Mouse (Mus musculus): ENCODE data around the gene Tada2b.

Gene Tada2b

GRCm38 (mm10) chr5:36484171-36484990 is at the start of gene Tada2b, which contains the start of gene Ccdc96:
Gene Tada2b, minus strand, starts transcription at chr5:36484285.
Gene Ccdc96, plus strand, starts transcription at chr5:36484588.
- DNase-seq (ENCODE audit: low read depth) = peak; percentile 98

DNA sequence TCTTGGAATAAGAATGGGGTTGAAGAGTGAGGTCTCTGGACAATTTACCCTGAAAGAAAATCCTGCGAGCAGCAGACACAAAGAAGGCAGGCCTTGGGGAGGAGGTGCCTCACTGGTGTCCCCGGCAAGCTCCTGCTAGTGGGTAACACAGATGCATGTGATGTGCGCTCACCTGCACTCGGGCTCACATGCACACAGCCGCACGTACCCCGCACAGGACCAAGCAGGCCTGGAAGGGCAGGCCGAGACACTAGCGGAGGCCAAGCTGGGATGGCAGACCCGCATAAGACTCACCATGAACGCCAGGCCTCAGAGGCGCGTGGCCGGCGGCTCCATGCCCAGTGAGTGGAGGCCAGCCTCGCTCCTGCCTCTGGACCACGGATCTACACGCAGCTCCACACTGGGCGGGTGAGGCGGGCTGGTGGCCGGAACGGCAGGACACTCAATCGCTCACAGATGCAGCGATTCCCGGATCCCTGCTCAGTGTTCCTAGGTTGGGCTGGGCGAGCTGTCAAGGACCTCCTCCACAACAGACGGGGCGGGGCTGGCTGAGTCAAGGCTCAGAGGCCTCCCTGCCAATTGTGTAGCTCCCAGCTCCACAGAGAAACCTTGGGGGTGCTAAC is 46.2 kb upstream of the Tada2b start:
- no peak for DNase-seq (ENCODE audit: low read depth)

DNA sequence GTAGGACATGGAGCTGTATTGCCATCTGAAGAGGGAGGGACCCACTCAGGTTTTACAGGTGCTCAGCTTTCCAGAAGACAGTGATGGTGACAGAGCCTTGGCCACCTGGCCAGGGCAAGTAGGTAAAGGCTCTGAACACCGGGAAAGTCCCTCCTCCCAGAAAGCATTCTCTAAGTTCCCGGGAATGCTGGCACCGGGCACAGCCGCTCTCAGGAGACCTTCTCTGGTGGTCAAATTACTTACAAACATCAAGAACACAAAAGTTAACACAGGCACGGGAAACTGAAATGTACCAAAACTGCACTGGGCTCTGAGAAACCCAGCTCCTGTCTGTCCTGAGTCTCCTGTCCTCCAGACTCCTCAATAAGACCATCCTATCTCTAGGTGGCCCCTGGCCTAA is 45.6 kb upstream of the Tada2b start:
- DNase-seq (ENCODE audit: low read depth) = no peak

- no peak for DNase-seq (ENCODE audit: low read depth)
Measured at GRCm38 (mm10) chr5:36526921-36527320, 42.8 kb upstream of the Tada2b start.

- peak; percentile 52 for DNase-seq (ENCODE audit: low read depth)
Measured at GRCm38 (mm10) chr5:36526274-36526673, 42.2 kb upstream of the Tada2b start.

- no peak for DNase-seq (ENCODE audit: low read depth)
Measured at GRCm38 (mm10) chr5:36525216-36525615, 41.1 kb upstream of the Tada2b start.

GRCm38 (mm10) chr5:36523219-36523703 is 39.2 kb upstream of the Tada2b start:
- DNase-seq (ENCODE audit: low read depth) = no peak

DNA sequence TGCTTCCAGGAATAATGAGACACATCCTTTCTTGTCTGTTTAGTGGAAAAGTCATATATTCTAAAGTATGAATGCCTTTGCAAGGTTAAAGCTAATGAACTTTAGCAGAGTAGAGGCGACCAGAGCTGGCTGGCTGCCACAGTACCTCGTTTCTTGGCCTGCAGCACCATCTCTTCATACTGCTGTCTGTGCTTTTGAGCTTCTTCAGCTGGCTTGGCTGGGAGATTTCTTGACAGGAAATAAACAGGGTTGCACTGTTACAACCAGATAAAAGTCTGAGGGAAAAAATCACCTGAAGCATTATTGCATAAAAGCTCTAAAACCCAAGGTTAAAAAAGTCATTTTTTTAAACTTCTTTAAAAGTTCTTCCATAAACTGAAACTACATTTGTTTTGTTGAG is 38.7 kb upstream of the Tada2b start:
- DNase-seq (ENCODE audit: low read depth) = no peak

DNA sequence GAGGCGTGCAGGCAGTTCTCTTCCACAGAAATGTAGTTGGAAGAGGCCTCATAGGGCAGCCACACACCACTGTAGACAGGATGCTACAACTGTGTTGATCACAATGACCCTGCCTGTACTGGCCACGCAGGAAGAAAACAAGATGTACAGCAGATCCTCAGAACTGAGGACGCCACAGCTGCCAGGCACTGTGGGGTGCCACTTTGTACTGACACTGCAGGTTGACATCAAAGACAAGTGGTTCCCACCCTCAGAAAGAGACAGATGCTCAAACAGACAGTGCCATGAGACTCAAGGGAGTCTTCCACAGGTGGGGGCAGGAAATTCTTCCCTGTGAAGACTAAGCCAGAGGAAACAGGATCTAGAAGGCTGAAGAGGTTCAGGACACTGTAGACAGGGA is 35.7 kb upstream of the Tada2b start:
- no peak for DNase-seq (ENCODE audit: low read depth)

- no peak for DNase-seq (ENCODE audit: low read depth)
Measured at GRCm38 (mm10) chr5:36517596-36517995, 33.5 kb upstream of the Tada2b start.

- DNase-seq (ENCODE audit: low read depth) = no peak
Measured at GRCm38 (mm10) chr5:36515558-36515957, 31.5 kb upstream of the Tada2b start.

- DNase-seq (ENCODE audit: low read depth) = no peak
Measured at GRCm38 (mm10) chr5:36515126-36515525, 31.0 kb upstream of the Tada2b start.

DNA sequence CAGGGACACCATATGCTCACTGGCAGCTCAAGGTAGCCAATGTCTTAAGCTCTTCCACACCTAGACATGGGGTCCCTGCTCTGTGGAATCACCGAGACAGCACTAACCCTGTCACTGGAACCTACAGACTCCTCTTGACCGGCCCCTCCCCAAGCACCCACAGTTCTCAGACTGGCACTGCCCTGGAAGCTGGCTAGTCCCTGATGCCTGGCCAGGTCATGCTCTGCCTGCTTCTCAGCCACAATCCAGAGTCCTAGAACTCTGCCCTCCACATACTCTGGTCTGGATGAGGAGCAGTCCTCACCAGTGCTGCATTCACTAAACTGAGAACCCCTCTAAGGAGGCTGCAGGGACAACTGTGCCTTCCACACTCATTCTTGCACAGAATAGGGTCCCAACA is 26.9 kb upstream of the Tada2b start:
- no peak for DNase-seq (ENCODE audit: low read depth)

- no peak for DNase-seq (ENCODE audit: low read depth)
Measured at GRCm38 (mm10) chr5:36508351-36508750, 24.3 kb upstream of the Tada2b start.

DNA sequence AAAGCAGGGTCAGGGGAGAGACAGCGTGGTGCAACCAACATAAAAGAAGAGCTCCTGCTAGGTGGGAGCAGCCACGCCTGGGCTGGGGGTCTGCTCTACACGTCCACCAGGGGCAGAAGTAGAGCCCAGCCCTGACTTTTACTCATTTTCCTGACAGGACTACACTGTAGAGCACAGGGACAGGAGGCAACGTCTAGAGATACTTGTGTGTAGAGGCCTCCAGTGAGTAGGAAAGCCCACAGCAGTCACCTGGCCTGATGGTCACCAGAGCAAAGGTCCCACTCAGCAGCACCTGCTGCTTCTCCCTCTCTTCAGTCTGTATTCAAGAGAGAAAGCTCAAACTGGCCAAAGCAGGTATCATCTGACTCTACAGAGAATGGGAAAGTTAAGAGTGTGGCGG is 21.6 kb upstream of the Tada2b start:
- DNase-seq (ENCODE audit: low read depth) = no peak

DNA sequence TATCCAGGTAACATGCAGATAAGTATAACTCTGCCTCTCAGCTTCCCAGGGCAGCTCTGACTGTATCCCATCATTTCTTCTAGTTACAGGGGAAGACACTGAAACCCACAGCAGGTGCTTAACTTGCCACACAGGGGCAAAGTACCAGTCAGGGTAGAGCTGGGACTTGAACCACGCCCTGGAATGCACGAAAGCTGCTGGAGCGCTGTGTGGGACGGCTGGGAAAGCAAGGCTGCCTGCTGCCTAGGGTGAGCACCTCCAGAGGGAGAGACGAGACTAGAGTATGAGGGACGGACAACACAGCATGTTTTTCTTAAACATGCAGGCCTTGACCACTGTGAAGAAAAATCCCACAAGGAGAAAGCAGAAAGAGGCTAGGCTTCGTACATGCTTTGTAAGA is 21.1 kb upstream of the Tada2b start:
- DNase-seq (ENCODE audit: low read depth) = no peak

- no peak for DNase-seq (ENCODE audit: low read depth)
Measured at GRCm38 (mm10) chr5:36494709-36495108, 10.6 kb upstream of the Tada2b start.

- DNase-seq (ENCODE audit: low read depth) = no peak
Measured at GRCm38 (mm10) chr5:36493919-36494318, 9.8 kb upstream of the Tada2b start.

- DNase-seq (ENCODE audit: low read depth) = peak; percentile 53
Measured at GRCm38 (mm10) chr5:36489225-36489624, 5.1 kb upstream of the Tada2b start.

- DNase-seq (ENCODE audit: low read depth) = no peak
Measured at GRCm38 (mm10) chr5:36485306-36485705, 1.2 kb upstream of the Tada2b start.

- peak; percentile 47 for DNase-seq (ENCODE audit: low read depth)
Measured at GRCm38 (mm10) chr5:36483203-36484101, 633 bp downstream of the Tada2b start.

- peak; percentile 23 for DNase-seq (ENCODE audit: low read depth)
Measured at GRCm38 (mm10) chr5:36481114-36481513, 3.0 kb downstream of the Tada2b start.

Measured in 416B (cell line).